Mouse (Mus musculus) testis, postnatal 10 days (tissue): ENCODE data around the gene Cox18.
A peak's percentile ranks its signal among the peaks of the same experiment; 100 is the strongest.
"Not testable (repeated sequence)": the region's sequence is repeated elsewhere in the genome, so short reads cannot be mapped to it uniquely, and the experiment has no call there.

Experiments used
- DNase-seq: peaks from one replicate; pipeline ENCODE4 v3.0.0; 2021; ENCODE audit warnings: low spot score

Gene Cox18

DNA sequence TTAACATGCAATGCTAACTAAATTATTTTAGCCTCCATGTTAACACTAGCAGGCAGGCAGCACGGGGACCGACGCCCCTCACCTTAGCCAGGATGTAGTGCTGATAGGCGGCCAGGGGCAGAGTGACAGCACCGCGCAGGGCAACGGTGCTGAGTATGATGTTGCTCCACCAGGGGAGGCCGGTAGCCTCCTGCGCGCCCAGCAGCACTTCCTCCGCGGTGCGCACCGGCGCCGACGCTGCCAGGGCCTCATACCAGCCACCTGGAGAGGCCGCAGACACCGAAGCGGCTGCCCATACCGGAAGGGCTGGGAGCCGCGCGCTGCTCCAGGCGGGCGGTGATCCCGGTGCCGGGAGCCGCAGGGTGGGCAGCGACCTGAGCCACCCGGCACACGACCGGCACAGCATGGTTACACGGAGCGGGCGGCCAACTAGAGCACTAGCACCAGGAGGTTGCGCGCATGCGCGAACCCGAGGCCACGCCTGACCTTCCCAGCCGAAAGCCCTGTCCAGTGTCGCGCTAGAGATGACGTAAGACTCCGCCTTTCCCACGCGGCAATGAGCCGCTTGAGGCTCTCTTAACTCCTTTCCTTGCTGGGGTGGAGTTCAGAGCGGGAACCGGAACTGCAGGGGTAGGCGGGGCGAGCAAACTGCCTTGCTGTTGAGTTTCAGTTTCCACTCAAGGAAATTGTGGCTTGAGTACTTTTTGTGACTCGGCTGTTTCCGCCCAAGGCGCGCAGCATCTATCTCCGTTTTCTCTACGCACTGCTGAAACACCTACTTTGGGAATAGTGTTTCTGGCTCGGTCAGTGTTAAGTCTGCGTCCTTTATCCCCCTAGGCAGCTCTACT is at the start of gene Cox18:
Gene Cox18, minus strand, starts transcription at position 468 of the 848 bp plus-strand sequence.
- DNase-seq = peak; percentile 98

GRCm38 (mm10) chr5:90262230-90262629 is 38.4 kb upstream of the Cox18 start:
- not testable (repeated sequence) for DNase-seq

DNA sequence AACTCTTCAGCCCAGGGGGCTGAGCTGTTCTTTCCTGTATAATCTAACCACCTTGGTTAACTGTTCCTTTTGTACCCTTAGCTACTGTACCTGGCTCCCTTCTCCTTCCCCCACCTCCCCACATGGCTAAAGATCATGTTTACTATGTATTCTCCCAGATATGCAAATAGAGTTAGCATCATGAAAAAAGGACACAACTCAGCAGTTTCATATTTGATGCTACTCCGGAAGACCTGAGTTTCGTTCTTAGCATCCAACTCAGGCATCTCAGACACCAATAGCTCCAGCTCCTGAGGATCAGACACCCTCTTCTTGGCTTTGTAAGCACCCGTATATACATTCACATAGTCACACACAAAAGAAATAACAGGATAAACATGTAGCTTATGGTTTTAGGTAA is 33.2 kb upstream of the Cox18 start:
- no peak for DNase-seq

DNA sequence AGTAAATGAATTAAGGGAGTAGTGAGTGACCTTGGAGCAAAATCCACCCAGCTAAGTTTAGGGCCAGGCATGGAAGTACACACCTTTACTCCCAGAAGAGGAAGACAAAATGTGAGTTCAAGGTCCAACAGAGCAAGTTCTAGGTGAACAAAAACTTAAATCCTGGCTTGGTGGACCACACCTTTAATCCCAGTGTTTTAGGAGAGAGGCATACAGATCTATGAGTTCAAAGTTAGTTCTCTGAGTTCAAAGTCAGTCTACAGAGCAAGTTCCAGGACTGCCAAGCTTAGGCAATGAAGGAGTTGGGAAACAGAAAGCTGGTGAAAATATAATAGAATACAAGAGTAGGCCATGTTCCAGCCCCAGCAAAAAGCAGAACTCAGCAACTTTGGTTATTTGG is 23.7 kb upstream of the Cox18 start:
- no peak for DNase-seq

DNA sequence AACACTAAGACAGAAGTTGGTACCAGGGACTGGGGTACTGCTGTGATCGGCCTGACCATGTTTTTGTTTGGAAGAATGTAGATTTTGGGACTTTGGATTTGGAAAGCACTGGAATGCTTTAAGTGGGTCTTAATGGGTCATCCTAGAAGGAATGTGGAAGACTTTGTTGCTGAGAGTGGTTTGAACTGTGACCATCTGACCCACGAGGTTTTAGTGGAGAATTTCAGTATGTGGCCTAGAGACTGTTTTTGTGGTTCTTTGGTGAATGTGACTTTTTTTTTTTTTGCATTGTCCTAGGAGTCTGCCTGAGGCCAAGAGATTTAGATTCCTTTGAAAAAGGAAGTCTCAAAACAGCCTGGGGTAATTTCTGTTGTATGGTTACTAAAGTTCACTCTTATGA is 23.2 kb upstream of the Cox18 start:
- no peak for DNase-seq

- DNase-seq = no peak
These were observed 22.8 kb upstream of the Cox18 start for GRCm38 (mm10) chr5:90246567-90246966.

- DNase-seq = no peak
These were observed 21.6 kb upstream of the Cox18 start for GRCm38 (mm10) chr5:90245416-90245815.

GRCm38 (mm10) chr5:90235217-90235616 is 11.4 kb upstream of the Cox18 start:
- no peak for DNase-seq

DNA sequence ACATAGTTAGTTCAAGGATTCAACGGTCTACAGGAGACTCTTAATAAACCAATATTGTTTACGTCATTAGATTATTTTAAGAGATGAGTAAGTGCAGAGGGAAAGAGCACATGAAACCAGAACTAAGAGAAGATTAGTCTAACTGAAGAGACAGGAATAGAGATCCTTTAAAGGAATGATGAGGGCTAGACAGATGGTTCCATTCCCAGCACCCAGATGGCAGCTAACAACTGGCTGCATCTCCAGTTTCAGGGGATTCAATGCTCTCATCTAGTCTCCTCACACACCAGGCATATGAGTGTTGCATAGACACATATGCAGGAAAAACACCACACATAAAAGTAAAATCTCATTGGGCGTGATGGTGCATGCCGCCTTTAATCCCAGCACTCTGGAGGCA is 9.5 kb upstream of the Cox18 start:
- DNase-seq = no peak

DNA sequence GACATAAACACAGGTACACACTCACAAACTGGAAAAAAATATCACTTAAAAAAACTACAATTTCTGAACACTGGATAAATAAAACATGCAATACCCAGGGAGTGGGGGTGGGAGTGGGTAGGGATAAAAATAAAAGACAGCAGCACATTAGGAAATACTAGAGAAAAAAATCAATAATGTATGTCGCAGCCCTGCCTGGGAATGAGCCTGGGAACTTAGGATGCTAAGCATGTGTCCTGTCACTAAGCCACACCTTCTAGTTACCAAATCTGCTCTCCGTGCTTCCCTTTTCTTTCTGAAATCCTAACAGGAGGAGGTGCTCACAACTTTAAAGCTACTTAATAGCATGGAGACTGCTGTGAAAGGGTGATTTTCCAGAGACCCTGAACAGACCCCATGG is 6.0 kb upstream of the Cox18 start:
- no peak for DNase-seq

GRCm38 (mm10) chr5:90226696-90227095 is 2.9 kb upstream of the Cox18 start:
- DNase-seq = no peak

DNA sequence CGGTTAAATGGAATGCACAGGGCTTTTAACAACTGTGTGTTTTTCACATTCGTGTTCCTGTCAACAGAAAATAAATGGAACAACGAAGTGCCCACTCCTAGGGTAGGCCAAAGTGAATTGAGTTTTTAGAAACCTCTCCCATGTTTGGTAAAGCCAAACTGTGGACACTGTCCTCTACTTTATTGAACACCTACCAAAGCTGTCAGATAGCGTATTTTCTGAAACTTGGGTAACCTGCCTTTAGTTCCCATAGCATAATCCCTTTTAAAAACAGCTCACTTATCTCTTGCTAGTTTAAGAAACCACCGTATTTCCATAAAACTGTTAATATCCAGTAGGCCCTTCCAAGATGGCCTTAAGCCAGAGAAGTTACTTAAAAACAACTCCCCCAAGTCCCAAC is 929 bp upstream of the Cox18 start:
- no peak for DNase-seq

DNA sequence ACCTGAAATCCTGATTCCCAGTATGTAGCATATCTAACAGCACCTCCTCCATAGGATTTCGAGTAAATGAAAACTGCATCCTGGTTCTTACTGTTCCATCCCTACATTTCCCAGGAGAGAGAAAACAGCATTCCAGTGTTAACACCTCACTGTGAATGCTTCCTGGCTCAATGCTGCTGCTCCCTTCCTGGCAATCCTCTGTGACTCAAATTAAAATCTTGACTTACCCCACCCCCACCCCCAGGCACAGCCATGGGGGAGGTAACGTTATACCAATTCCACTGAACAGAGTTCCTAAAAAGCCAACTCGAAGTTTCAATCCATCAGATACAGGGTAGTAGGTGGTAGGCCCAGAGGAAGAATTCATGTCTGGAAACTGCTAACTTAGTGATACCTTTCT is 864 bp downstream of the Cox18 start:
- no peak for DNase-seq

- DNase-seq = no peak
These were observed 6.0 kb downstream of the Cox18 start for GRCm38 (mm10) chr5:90217791-90218190.

GRCm38 (mm10) chr5:90217226-90217625 is 6.6 kb downstream of the Cox18 start:
- DNase-seq = no peak

DNA sequence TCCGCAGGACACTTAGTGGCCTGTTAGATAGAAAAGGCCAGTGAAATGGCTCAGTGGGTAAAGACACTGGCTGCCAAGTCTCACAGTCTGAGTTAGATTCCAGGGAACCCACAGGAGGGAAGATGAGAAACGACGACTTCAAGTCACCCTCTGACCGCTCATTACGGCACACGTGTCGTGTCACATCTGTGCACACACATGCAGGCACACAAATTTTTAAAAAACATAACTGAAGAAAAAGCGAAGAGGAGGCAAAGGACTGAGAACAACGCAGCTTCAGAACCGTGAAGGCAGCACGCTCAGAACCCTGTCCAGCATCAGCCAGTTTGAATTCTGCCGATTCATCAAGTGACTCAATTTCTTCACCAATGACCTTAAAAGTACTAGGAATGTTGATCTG is 10.4 kb downstream of the Cox18 start:
- DNase-seq = no peak

DNA sequence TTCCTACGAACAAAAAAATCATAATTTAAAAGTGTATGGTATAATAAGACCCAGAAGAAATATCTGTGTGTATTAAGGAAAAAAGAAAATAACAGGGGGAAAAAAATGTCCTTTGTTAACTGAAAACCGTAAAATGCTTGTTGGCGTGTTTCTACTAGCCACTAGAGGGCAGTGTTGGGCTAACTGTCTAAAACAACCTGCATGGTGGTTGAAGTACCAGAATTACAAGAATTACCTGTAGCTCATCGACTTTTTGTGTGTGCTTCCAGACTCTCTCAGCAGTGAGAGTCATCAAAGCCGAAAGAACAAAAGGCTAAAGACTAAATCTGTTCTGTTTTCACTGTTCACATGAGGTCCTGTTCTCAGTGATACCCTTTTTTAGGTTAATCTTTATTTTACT is 20.6 kb downstream of the Cox18 start:
- DNase-seq = no peak

- no peak for DNase-seq
These were observed 21.2 kb downstream of the Cox18 start for GRCm38 (mm10) chr5:90202447-90203117.

DNA sequence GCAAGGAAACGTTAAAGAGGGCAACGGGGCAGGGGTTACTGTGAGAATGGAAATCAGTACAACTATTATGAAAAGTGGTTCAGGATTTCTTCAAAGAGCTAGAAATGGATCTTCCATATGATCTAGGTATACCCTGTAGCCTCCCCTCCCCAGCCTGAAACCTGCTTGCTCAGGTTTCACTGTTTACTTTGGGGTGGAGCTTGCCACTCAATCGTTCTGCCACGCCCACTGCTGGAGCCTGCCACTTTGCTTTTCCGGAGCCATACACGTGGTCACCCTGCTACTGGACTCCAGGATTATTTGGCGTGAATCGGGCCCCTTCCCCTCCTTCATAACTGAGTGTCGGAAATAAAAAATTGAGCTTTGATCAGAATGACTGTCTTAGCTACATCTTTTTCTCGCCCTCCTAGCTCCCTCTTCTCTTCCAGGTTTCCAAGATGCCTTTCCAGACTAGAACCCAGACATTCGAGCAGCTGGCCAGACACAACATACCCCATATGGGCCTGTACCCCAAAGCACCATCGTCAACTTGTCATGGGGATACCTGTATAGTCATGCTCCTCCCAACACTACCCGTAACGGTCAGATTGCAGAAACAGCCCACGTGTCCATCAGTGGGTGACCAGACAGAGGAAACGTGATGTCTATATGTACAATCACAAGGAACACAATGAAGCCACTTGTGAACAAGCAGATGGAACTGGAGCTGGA is 23.7 kb downstream of the Cox18 start:
- DNase-seq = no peak

DNA sequence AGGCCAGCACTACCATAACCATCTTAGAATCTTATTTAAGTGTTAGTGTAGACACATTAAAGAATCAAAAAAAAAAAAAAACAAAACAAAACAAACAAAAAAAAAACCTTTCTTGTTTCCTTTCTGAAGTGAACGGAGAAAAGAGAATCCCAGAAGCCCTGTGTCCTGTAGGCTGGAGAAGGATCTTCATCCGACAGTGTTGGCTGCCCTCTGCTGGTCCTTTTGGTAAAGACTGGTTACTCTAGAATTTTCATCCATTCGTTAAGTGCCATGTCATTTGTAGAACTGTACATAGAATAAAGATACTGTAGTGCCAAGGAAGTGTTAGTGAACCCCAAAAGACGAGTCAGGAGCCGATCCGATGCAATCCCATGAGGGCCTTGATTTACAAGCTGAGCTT is 29.0 kb downstream of the Cox18 start:
- peak; percentile 83 for DNase-seq

DNA sequence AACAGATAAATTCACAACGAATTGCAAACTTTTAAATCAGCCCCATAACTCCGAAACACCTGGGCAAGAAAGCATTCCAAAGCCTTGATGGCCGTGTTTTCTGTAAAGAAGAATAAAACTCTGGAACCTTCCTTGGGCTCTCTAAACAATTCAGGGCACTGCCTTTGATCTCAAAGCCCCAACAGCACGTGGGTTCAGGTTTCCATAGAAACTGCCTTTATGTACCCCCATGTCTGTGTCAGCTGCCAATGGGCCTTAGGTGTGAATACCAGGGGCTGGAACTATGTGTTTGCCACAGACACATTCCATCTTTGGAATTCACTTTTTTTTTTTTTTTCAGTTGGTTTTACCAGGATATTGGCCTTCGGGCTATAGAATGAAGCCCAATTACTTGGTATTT is 41.0 kb downstream of the Cox18 start:
- DNase-seq = no peak

GRCm38 (mm10) chr5:90179094-90179493 is 44.7 kb downstream of the Cox18 start:
- no peak for DNase-seq

GRCm38 (mm10) chr5:90178116-90178515 is 45.7 kb downstream of the Cox18 start:
- DNase-seq = no peak
